ENCODE assay signal across 17 mouse cellular contexts in the genomic region with DNA sequence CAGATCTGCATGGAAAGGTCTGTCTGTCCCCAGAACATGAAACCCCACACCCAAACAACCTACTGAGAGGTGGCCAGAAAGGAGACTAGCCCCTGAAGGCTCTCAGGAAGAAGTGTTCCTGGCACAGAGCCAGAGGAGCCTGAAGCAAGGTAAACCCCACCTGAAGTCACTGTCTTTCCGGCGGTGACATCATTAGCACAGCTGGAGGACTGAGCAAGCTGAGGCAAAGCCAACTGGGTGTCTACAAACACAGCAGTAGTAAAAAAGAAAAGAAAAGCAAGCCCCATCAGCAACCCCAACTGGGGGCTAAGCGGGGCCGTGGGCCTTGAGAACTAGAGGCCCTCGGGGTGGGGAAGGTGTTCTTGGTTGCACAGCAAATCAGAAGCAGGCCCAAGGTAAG. TPM values are rescaled to one million over a fixed set of nuclear protein-coding genes. Genes with fewer than 3 reads are reported as not detected.
DNase-seq lines count a peak whose midpoint lies in the region; ATAC-seq lines count a peak whose summit lies in the region.
"Had no signal": no experiment of that assay in that cellular context is flagged by ENCODE, and none has a peak within 500 bp of the region (broad histone marks: within the 10 kb centered on the region; RNA-seq: fewer than 3 reads in every experiment).

No protein-coding gene starts in this region.

- WGBS in embryonic facial prominence, embryonic 13.5 days = 66% methylated on average over 5 of the region's 5 CpGs
- WGBS in embryonic facial prominence, embryonic 10.5 days = 78% methylated on average over 5 of the region's 5 CpGs
- WGBS in embryonic facial prominence, embryonic 15.5 days = 64% methylated on average over 5 of the region's 5 CpGs

- no peak for ATAC-seq in embryonic facial prominence, embryonic 13.5 days (ENCODE audit: insufficient number of reproducible peaks, insufficient read depth, low FRiP score, low TSS enrichment, low read depth)
- no peak for ATAC-seq in embryonic facial prominence, embryonic 15.5 days (ENCODE audit: insufficient number of reproducible peaks, low FRiP score, low TSS enrichment, low read depth)
- ATAC-seq: forebrain, embryonic 15.5 days; inflammation-experienced regulatory T-cells, adult 6 months had no signal

- H3K36me3 ChIP-seq in embryonic facial prominence, embryonic 13.5 days = no peaks in the 10 kb centered on the region
- H3K36me3 ChIP-seq in embryonic facial prominence, embryonic 10.5 days (replicated peaks) = no peaks in the 10 kb centered on the region
- H3K36me3 ChIP-seq in embryonic facial prominence, embryonic 15.5 days = no peaks in the 10 kb centered on the region
- H3K36me3 ChIP-seq: embryonic facial prominence, embryonic 12.5 days; forebrain, embryonic 10.5 days; forebrain, embryonic 15.5 days; heart, embryonic 13.5 days; hindbrain, embryonic 15.5 days had no signal

- no peak for DNase-seq in embryonic facial prominence, embryonic 10.5 days (ENCODE audit: low spot score)
- DNase-seq in thymus, postnatal 4 days = peak; percentile 37
- DNase-seq in thymus, postnatal 10 days (ENCODE audit: low spot score in 2 of 2) = no peak
- no peak for DNase-seq in right cerebral cortex, postnatal 10 days (ENCODE audit: low spot score in 2 of 2)
- DNase-seq in adrenal gland, adult 8-10 months = no peak
- DNase-seq: cerebellum, adult 2 months; gastrocnemius, postnatal 36 days; heart, adult 11 months had no signal

- no peaks in the 10 kb centered on the region for H3K27me3 ChIP-seq in embryonic facial prominence, embryonic 13.5 days
- 0 out of 2 replicates have a peak, but pooled peaks cover 4% of the 10 kb centered on the region for H3K27me3 ChIP-seq in embryonic facial prominence, embryonic 10.5 days (replicated peaks; ENCODE audit: low read depth, poor library complexity, severe bottlenecking)
- H3K27me3 ChIP-seq in embryonic facial prominence, embryonic 15.5 days = no peaks in the 10 kb centered on the region
- H3K27me3 ChIP-seq: embryonic facial prominence, embryonic 12.5 days; forebrain, embryonic 15.5 days; heart, embryonic 13.5 days; hindbrain, embryonic 15.5 days had no signal

- H3K4me3 ChIP-seq in embryonic facial prominence, embryonic 13.5 days = no peak overlapping the region
- H3K4me3 ChIP-seq in embryonic facial prominence, embryonic 10.5 days = no peak overlapping the region
- H3K4me3 ChIP-seq in embryonic facial prominence, embryonic 15.5 days (replicated peaks) = no peak overlapping the region
- H3K4me3 ChIP-seq: embryonic facial prominence, embryonic 12.5 days; erythroblast, embryonic 14.5 days; forebrain, embryonic 10.5 days; forebrain, embryonic 15.5 days; heart, embryonic 13.5 days; hindbrain, embryonic 15.5 days had no signal

- H3K27ac ChIP-seq in embryonic facial prominence, embryonic 13.5 days = 0 out of 2 replicates have a peak overlapping the region, but pooled peaks have one; percentile 28
- H3K27ac ChIP-seq in embryonic facial prominence, embryonic 10.5 days (replicated peaks) = no peak overlapping the region
- H3K27ac ChIP-seq in embryonic facial prominence, embryonic 15.5 days (replicated peaks) = peak overlapping the region; percentile 25; the same call in 1 of the 2 replicates
- H3K27ac ChIP-seq: embryonic facial prominence, embryonic 12.5 days; forebrain, embryonic 10.5 days; forebrain, embryonic 15.5 days; heart, embryonic 13.5 days; hindbrain, embryonic 15.5 days had no signal

- peaks cover 25% of the 10 kb centered on the region for H3K4me1 ChIP-seq in embryonic facial prominence, embryonic 13.5 days
- peaks cover 38% of the 10 kb centered on the region for H3K4me1 ChIP-seq in embryonic facial prominence, embryonic 10.5 days
- peaks cover 32% of the 10 kb centered on the region for H3K4me1 ChIP-seq in embryonic facial prominence, embryonic 15.5 days
- H3K4me1 ChIP-seq: forebrain, embryonic 15.5 days; hindbrain, embryonic 15.5 days had no signal

- H3K9me3 ChIP-seq in embryonic facial prominence, embryonic 13.5 days = no peaks in the 10 kb centered on the region
- no peaks in the 10 kb centered on the region for H3K9me3 ChIP-seq in embryonic facial prominence, embryonic 10.5 days
- H3K9me3 ChIP-seq in embryonic facial prominence, embryonic 15.5 days (replicated peaks) = no peaks in the 10 kb centered on the region
- H3K9me3 ChIP-seq: embryonic facial prominence, embryonic 12.5 days; forebrain, embryonic 10.5 days; forebrain, embryonic 15.5 days; heart, embryonic 13.5 days; hindbrain, embryonic 15.5 days had no signal

- H3K4me2 ChIP-seq in embryonic facial prominence, embryonic 13.5 days = no peak overlapping the region
- H3K4me2 ChIP-seq in embryonic facial prominence, embryonic 15.5 days (replicated peaks) = no peak overlapping the region
- H3K4me2 ChIP-seq: embryonic facial prominence, embryonic 12.5 days; forebrain, embryonic 15.5 days; heart, embryonic 13.5 days; hindbrain, embryonic 15.5 days had no signal

- no peak overlapping the region for H3K9ac ChIP-seq in embryonic facial prominence, embryonic 13.5 days
- H3K9ac ChIP-seq in embryonic facial prominence, embryonic 15.5 days = no peak overlapping the region
- H3K9ac ChIP-seq: embryonic facial prominence, embryonic 12.5 days; forebrain, embryonic 15.5 days; heart, embryonic 13.5 days; hindbrain, embryonic 15.5 days had no signal

RNA-seq across cellular contexts. Expression of gene Syngr1, which starts 26.2 kb away (rescaled TPM):
- 7.0 and 8.7 TPM in 2 replicates for polyA plus RNA-seq in embryonic facial prominence, embryonic 13.5 days (2015; fragmentation: Nextera tagmentation; extraction: Ambion mirVana)
- polyA plus RNA-seq in embryonic facial prominence, embryonic 10.5 days (2016; fragmentation: Nextera tagmentation; extraction: Ambion mirVana) = 5.9 and 7.0 TPM in 2 replicates
- polyA plus RNA-seq in embryonic facial prominence, embryonic 15.5 days (2015; fragmentation: Nextera tagmentation; extraction: Ambion mirVana) = 13.5 and 13.7 TPM in 2 replicates
- 10 to 100 TPM; 32.7 to 65.7 (median 48.7) TPM for total RNA-seq in adrenal gland, adult 8-10 months (2022)

RNA-seq across cellular contexts. Expression of gene Rpl3, which starts 26.7 kb away (rescaled TPM):
- 1,097 and 1,210 TPM in 2 replicates for polyA plus RNA-seq in embryonic facial prominence, embryonic 13.5 days (2015; fragmentation: Nextera tagmentation; extraction: Ambion mirVana)
- polyA plus RNA-seq in embryonic facial prominence, embryonic 10.5 days (2016; fragmentation: Nextera tagmentation; extraction: Ambion mirVana) = 1,034 and 1,049 TPM in 2 replicates
- 1,004 and 1,072 TPM in 2 replicates for polyA plus RNA-seq in embryonic facial prominence, embryonic 15.5 days (2015; fragmentation: Nextera tagmentation; extraction: Ambion mirVana)
- total RNA-seq in adrenal gland, adult 8-10 months (2022) = 100 to 1,000 TPM; 541 to 649 (median 631) TPM

RNA-seq across cellular contexts. Expression of gene Pdgfb, which starts 50.2 kb away (rescaled TPM):
- 2.2 and 2.9 TPM in 2 replicates for polyA plus RNA-seq in embryonic facial prominence, embryonic 13.5 days (2015; fragmentation: Nextera tagmentation; extraction: Ambion mirVana)
- 1.4 and 1.6 TPM in 2 replicates for polyA plus RNA-seq in embryonic facial prominence, embryonic 10.5 days (2016; fragmentation: Nextera tagmentation; extraction: Ambion mirVana)
- polyA plus RNA-seq in embryonic facial prominence, embryonic 15.5 days (2015; fragmentation: Nextera tagmentation; extraction: Ambion mirVana) = 5.2 and 5.7 TPM in 2 replicates
- total RNA-seq in adrenal gland, adult 8-10 months (2022) = 10 to 100 TPM; 42.7 to 52.9 (median 43.2) TPM
